Mouse (Mus musculus): Measurements from ENCODE around the gene Smarca2. TPM values are rescaled to one million over a fixed set of nuclear protein-coding genes. Genes with fewer than 3 reads are reported as not detected.

The Smarca2 gene
- total RNA-seq, 4 experiments from 2014 or later = 198 to 256 (median 233) TPM

DNA sequence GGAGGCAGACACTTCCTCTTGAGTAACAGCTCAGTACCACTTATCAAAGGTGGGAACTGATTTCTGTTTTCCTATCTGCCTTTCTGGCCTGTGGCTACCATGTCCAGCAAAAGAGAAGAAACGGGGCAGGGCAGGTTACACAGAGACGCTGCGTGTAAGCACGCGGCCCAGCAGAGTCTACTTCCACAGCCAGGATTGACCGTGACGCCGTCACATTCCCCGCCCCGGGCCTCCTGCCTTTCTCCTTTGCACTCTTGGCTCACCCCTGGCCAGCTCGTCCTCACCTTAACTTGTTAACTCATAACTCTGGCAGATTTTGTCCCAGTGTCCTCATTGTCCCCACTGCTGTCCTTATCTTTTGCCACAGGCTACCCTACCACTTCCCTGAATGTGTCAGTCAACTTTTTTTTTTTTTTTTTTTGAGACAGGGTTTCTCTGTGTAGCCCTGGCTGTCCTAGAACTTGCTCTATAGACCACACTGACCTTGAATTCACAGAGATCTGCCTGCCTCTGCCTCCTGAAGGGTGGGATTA, 167.3 kb downstream of the Smarca2 start:
- no peak for DNase-seq (ENCODE audit: low spot score in 2 of 2)

DNA sequence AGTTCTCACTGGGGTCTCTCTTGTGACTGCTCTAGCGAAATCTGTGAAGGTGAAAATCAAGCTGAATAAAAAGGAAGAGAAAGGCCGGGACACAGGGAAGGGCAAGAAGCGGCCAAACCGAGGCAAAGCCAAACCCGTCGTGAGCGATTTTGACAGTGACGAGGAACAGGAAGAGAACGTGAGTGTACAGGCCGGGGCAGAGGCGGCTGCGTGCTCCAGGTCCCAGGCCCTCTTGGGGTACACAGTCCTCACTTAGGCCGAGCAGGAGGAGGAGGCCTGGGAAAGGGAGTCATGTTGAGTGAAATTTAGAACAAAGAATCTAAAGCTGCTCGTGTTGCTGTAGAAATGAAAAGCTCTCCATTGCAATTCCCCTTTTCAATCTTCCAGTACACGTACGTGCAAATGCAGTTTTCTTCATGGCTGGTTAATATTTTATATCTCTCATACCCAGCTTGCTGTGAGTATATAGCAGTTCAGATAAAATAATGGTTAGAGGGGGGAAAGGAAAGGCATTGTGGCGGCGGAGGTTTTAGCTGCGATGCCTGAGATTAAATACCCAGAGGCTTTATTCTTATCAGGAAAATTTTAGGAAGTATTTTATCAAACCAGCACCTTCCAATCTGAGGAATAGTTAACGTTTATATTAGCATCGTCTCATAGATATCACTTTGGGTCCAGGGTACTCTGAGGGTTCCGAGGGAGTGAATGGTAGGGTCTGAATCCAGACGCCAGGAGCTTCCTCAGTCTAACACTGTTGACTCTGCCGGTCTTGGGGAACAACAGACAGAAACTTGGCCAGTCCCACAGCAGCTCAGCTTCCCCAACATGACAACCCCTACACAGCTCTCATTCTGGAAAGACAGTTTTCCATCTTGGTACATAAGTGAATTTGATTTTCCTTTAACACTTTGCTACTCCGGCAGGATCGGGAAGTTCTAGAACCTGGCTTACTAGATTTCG, 171.5 kb downstream of the Smarca2 start:
- no peak for DNase-seq (ENCODE audit: low spot score in 2 of 2)

DNA sequence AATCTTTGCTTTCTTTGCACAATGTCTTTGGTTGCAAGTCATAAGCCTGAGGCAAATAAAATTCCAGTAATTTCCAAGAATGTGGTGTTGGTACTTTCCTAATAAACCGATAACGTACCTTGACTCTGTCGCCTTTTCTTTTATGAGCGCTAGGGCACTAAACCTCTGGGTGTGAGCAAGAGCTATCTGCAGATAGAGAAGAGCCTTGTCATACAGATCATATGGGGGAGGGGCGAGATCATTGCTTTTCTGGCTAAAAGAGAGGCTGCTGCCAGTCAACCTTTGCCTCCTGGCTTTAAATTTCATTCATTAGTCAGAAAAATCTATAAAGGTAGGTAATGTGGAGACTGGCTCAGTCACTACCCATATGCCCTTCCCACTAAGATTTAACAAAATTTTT, 173.3 kb downstream of the Smarca2 start:
- DNase-seq (ENCODE audit: low spot score in 2 of 2) = no peak

DNA sequence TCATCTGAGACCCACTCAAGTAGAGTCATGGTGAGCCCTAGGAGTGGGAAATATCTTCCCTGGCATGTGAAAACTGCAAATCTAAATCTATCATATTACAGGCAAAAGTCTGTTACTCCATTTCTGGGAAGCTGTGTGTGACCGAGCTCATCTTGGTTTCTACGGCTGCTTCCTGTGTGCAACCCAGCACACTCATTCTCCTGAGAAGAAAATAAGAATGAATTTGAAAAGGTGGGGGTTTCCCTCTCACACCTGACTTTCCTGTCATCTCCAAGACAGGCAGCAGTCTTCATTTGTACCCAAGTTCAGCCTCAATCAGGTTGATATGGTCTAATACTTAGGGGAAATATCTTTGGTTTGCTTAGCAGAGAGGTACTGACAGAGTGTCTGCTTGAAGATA, 176.4 kb downstream of the Smarca2 start:
- no peak for DNase-seq (ENCODE audit: low spot score in 2 of 2)

DNA sequence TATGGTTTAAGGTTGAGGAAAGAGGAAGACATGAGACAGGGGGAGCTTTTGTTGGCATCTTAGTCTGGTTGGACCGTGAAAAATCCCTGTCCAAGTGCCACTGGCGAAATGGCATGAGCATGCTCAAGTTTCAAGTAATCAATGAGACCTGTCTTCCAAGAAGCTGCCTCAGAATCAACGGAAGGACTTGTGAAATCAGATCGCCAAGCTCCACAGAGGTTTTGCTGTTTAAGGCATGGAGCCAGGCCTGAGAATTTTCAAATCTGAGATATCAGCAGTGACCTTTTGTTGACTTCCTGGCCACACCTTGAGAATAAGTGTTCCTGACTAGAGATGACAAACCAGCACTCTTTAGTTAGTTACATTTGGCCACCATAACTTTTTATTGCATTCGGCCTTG, 183.6 kb downstream of the Smarca2 start:
- DNase-seq (ENCODE audit: low spot score in 2 of 2) = no peak

DNA sequence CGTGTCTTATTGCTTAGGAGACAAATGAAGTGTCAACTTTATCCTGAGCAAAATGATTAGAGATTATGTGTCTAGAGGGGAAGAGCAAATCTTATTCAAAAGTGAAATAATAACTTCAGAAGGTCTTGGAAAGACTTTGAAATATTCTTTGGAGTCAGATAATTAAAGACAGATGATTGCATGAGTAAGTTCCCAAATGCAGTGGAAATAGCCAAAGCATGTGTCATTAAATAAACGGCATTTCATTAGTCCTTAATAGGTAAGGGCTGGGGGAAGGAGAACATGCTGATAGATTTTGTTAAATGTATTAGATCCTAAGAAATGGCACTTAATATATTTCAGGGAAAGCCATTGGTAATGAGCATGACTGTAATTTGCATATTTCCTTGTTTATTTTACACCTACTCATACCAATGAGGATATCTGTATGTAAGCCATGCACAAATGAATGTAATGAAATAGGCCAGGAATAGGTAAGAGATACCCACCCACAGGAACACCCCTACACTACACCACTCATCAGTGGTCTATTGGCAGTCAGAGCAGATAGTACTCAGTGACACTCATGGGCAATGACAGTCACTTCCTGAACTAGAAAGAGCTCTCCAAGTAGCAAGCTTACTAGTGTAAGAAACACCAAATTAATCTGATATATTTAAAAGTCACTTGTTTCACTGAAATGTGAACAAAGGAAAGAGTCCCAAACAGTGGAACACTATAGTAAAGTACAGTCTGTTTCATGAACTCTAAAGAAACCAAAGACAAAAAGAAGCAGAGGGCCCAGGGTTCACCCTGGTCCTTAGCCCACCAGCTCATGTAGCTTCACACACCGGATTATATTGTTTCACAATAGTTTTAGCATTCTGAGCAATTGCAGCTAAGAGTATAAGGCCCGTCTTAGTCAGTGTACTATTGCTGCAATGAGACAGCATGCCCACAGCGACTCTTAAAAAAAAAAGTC, 185.8 kb downstream of the Smarca2 start:
- DNase-seq (ENCODE audit: low spot score in 2 of 2) = no peak

DNA sequence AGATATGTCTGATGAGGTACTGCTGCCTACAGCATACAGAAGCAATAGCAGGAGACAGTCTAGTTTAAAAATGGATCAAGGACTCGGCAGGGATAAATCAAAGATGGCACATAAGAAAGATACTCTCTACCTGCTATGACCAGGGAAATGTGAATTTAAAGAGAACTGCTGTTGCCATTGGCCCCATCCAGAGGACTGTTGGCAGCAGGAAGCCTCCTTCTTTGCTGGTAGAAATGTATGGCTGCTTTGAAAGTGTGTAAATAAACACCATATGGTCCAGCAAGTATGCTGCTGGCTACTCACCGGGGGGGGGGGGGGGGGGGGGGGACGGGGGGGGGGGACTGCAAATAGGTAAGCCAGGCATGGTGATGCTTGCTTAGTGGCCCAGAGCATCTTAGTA, 189.5 kb downstream of the Smarca2 start:
- DNase-seq (ENCODE audit: low spot score in 2 of 2) = no peak

DNA sequence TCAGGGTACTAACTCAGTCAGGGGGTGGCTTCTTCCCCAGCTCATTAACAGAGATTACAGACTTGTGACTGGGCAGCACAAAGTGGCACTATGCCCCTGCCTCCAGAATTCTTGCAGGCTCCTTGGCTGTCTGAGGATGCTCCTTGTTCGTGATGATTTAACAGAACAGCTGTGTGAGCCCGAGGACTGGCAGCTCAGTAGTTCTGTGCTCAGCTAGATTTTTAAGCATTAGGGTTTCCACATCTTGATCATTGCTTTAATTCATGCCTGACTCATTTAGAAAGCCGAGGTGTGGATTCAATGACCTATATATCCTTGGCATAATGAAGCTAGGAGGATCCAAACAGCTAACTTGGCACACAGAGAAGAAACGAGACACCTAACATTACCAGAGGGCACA, 191.2 kb downstream of the Smarca2 start:
- DNase-seq (ENCODE audit: low spot score in 2 of 2) = no peak

DNA sequence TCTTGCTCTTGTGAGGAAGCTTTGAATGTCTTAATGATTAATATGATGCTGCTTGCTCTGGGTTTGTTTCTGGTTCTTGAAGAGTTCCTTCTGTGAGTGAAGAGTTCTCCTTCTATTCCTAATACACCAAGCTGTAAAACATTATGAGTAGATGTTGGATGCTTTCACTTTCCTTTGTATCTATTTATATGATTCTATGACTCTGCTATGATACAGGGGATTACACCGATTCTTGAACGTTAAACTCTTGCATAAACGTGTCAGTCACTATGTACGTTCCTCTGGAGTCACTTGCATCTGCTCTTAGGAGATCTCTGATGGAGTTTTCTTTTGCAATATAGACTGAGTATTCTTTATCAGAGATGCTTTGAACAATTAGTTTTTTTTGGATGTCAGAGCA, 199.6 kb downstream of the Smarca2 start:
- DNase-seq (ENCODE audit: low spot score in 2 of 2) = no peak

DNA sequence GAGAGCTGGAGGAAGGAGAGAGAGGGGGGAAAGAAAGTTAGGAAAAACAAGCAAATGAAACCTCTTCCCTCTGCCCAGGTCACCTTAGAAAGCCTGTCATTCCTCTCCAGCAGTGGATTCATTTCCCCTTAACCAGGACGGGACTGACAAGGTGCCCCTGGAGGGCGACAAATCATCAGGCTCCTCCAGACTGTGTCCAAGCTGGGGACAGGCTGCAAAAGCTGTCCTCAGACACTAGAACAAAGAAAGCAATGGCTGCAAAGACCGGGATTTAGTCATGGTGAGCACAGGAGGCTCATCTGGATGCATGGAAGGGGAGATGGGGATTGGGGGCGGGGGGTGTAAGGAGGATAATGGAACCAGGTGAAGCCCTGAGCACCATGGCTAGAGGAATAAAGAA, 209.8 kb downstream of the Smarca2 start:
- DNase-seq (ENCODE audit: low spot score in 2 of 2) = no peak

DNA sequence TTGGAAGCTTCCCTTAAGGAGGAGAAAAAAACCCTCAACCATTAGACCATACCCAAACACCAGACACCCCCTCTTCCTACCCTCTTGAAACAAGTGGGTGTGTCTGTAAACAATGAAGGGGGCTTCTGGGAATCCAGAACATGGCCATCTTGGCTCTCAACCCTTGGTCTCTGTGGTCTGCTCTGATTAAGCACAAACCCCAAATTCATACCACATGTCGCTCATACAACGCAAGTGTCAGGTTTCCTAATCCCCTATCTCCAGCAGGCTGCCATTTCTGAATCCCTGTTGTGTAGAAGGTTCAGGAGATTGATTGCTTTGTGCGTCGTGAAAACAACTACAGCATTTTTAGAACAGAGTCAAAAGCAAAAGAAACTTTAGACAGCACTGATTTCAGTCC, 213.1 kb downstream of the Smarca2 start:
- DNase-seq (ENCODE audit: low spot score in 2 of 2) = no peak

Data from layer of hippocampus, adult 8-10 months (tissue).